Mouse (Mus musculus) neural tube, embryonic 13.5 days (tissue): ENCODE measurements at regions not wholly inside any gene's neighbourhood (a gene's known extent, or its start where the extent isn't known, plus 50 kb on each side); places are given as distances from the start of the nearest gene placed in this dataset.

ENCODE experiments used
- ATAC-seq: fragments of 200-750 bp; cut with Nextera tagmentation; 2 replicates; pipeline ENCODE4 v1.8.0; 2017; ENCODE audit warnings: low read depth, mild to moderate bottlenecking, moderate TSS enrichment, moderate library complexity
- H3K27ac ChIP-seq: fragments of 300-500 bp; sonication (generic); replicated peaks from 2 replicates; pipeline ENCODE4 v1.5.1; 2015; ENCODE audit warnings: moderate library complexity, mild to moderate bottlenecking, inconsistent platforms
- H3K27me3 ChIP-seq: fragments of 300-500 bp; sonication (generic); 2 replicates; pipeline ENCODE4 v1.6.1; 2015; ENCODE audit warnings: mild to moderate bottlenecking, inconsistent platforms
- H3K36me3 ChIP-seq: fragments of 300-500 bp; sonication (generic); 2 replicates; pipeline ENCODE4 v1.6.1; 2015; ENCODE audit warnings: mild to moderate bottlenecking, inconsistent platforms
- H3K4me1 ChIP-seq: fragments of 300-500 bp; sonication (generic); replicated peaks from 2 replicates; pipeline ENCODE4 v1.6.1; 2015; ENCODE audit warnings: inconsistent platforms
- H3K4me2 ChIP-seq: fragments of 300-500 bp; sonication (generic); 2 replicates; pipeline ENCODE4 v1.6.1; 2015; ENCODE audit warnings: inconsistent platforms, mild to moderate bottlenecking, moderate library complexity
- H3K4me3 ChIP-seq: fragments of 300-500 bp; sonication (generic); 2 replicates; pipeline ENCODE4 v1.5.1; 2015; ENCODE audit warnings: mild to moderate bottlenecking, inconsistent platforms
- H3K9ac ChIP-seq: fragments of 300-500 bp; sonication (generic); 2 replicates; pipeline ENCODE4 v1.6.1; 2015; ENCODE audit warnings: moderate library complexity, mild to moderate bottlenecking, inconsistent platforms
- H3K9me3 ChIP-seq: fragments of 300-500 bp; sonication (generic); 2 replicates; pipeline ENCODE4 v1.6.1; 2016; ENCODE audit warnings: inconsistent platforms
- WGBS: fragments of 180-500 bp; shearing (Covaris S2); methylation state at CpG from one replicate; pipeline ENCODE4 v1.1.7; 2015; 5-methylcytosine and 5-hydroxymethylcytosine counted together

GRCm38 (mm10) chr10:116645631-116646030 lies 64.3 kb upstream of the Cnot2 start:
- Histone ChIP-seq H3K4me1 (no peaks in the 10 kb centered on the region), H3K36me3 (no peaks in the 10 kb centered on the region), H3K9me3 (no peaks in the 10 kb centered on the region), H3K27me3 (no peaks in the 10 kb centered on the region), H3K27ac (no peak overlapping the region), H3K4me3 (no peak overlapping the region), H3K4me2 (no peak overlapping the region), H3K9ac (no peak overlapping the region)
- no peak for ATAC-seq
- 47% methylated on average over 7 of the region's 7 CpGs for WGBS

DNA sequence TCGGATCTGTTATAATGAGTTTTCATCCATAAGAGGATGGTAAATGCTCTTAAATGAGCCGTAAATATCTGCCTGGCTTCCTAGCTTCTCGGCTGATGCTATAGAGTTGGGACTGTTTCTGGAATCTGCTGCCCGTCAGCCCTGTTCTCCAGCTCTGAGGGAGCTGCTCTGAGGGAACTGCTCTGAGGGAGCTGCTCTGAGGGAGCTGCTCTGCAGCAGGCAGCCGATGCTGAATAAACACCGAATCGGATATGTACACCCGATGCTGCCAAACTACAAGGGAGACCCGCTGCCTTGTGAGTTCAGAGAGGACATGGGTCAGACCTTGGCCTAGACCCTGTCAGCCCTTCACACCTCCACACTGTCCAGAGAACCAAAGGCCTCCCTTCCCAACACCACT lies 63.8 kb upstream of the Cnot2 start:
- Histone ChIP-seq H3K27ac (no peak overlapping the region), H3K27me3 (no peaks in the 10 kb centered on the region), H3K9me3 (no peaks in the 10 kb centered on the region), H3K4me2 (no peak overlapping the region), H3K4me3 (no peak overlapping the region), H3K4me1 (no peaks in the 10 kb centered on the region), H3K36me3 (no peaks in the 10 kb centered on the region), H3K9ac (no peak overlapping the region)
- 79% methylated on average over 9 of the region's 9 CpGs for WGBS
- ATAC-seq, result no peak
